Mouse (Mus musculus) erythroblast, embryonic 14.5 days (primary cell): ENCODE results near the gene Tfeb.

ENCODE experiments used
- GATA1 ChIP-seq: IDR thresholded peaks from 2 replicates; pipeline ENCODE4 v1.6.1; 2012; ENCODE audit warnings: low read length, inconsistent platforms, mixed read lengths
- TAL1 ChIP-seq: IDR thresholded peaks from 3 replicates; pipeline ENCODE4 v1.6.1; 2012; ENCODE audit warnings: low read length, inconsistent platforms, mixed read lengths

GRCm38 (mm10) chr17:47833628-47834481 lies 97.0 kb downstream of the Tfeb start:
- TF ChIP-seq GATA1 (no peak), TAL1 (no peak)
